Mouse (Mus musculus) midbrain, embryonic 15.5 days (tissue): ENCODE data around the gene Ubash3a. TPM values are rescaled to one million over a fixed set of nuclear protein-coding genes. Genes with fewer than 3 reads are reported as not detected.

ENCODE experiments used
- ATAC-seq: fragments of 200-750 bp; cut with Nextera tagmentation; replicated peaks from 2 replicates; pipeline ENCODE4 v1.8.0; 2017; ENCODE audit warnings: moderate TSS enrichment
- H3K27ac ChIP-seq: fragments of 300-500 bp; sonication (generic); 2 replicates; pipeline ENCODE4 v1.5.1; 2015; ENCODE audit warnings: mild to moderate bottlenecking, inconsistent platforms
- H3K27me3 ChIP-seq: fragments of 300-500 bp; sonication (generic); replicated peaks from 2 replicates; pipeline ENCODE4 v1.6.1; 2015; ENCODE audit warnings: inconsistent platforms
- H3K36me3 ChIP-seq: fragments of 300-500 bp; sonication (generic); replicated peaks from 2 replicates; pipeline ENCODE4 v1.6.1; 2015; ENCODE audit warnings: inconsistent platforms
- H3K4me1 ChIP-seq: fragments of 300-500 bp; sonication (generic); 2 replicates; pipeline ENCODE4 v1.6.1; 2015; ENCODE audit warnings: inconsistent platforms
- H3K4me2 ChIP-seq: fragments of 300-500 bp; sonication (generic); 2 replicates; pipeline ENCODE4 v1.6.1; 2015; ENCODE audit warnings: inconsistent platforms, mild to moderate bottlenecking, moderate library complexity
- H3K4me3 ChIP-seq: fragments of 300-500 bp; sonication (generic); 2 replicates; pipeline ENCODE4 v1.5.1; 2015; ENCODE audit warnings: mild to moderate bottlenecking, inconsistent platforms
- H3K9ac ChIP-seq: fragments of 300-500 bp; sonication (generic); 2 replicates; pipeline ENCODE4 v1.6.1; 2015; ENCODE audit warnings: mild to moderate bottlenecking, inconsistent platforms
- H3K9me3 ChIP-seq: fragments of 300-500 bp; sonication (generic); 2 replicates; pipeline ENCODE4 v1.6.1; 2016; ENCODE audit warnings: inconsistent platforms
- WGBS: fragments of 180-500 bp; shearing (Covaris S2); methylation state at CpG from one replicate; pipeline ENCODE4 v1.1.7; 2015; ENCODE audit warnings: mixed read lengths; 5-methylcytosine and 5-hydroxymethylcytosine counted together
- polyA plus RNA-seq: library from polyadenylated mRNA; unstranded; fragments of >200 nt; fragmentation: Nextera tagmentation; extraction: Ambion mirVana; gene quantifications from 2 replicates; pipeline ENCODE4 v1.2.1, GENCODE M21; 2015

Gene Ubash3a
- polyA plus RNA-seq, 1 experiment from 2014 or later: not detected

DNA sequence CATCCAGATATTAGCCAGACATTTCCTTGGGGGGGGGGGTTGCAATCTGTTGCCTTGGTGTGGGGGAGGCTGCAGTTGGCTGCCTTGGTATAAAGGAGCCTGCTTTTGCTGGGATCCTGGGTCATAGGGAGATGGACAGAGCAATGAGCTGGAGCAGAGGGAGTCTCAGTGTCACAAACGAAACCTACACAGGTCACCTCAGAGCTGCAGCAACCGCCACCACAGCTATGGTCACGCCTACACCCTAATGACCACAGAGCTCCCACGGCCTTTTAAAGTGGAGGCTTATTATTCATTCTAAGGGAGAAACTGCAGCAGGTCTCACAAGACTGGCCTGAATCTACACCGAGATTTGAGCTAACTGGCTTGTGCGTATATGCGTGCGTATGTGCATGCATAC is 15.8 kb upstream of the Ubash3a start:
- no peak for ATAC-seq
- Histone ChIP-seq H3K27ac (no peak overlapping the region), H3K9me3 (no peaks in the 10 kb centered on the region), H3K27me3 (no peaks in the 10 kb centered on the region), H3K4me3 (no peak overlapping the region), H3K4me1 (no peaks in the 10 kb centered on the region), H3K36me3 (no peaks in the 10 kb centered on the region), H3K4me2 (no peak overlapping the region), H3K9ac (no peak overlapping the region)
- 72% methylated on average over 8 of the region's 8 CpGs for whole genome bisulfite sequencing

DNA sequence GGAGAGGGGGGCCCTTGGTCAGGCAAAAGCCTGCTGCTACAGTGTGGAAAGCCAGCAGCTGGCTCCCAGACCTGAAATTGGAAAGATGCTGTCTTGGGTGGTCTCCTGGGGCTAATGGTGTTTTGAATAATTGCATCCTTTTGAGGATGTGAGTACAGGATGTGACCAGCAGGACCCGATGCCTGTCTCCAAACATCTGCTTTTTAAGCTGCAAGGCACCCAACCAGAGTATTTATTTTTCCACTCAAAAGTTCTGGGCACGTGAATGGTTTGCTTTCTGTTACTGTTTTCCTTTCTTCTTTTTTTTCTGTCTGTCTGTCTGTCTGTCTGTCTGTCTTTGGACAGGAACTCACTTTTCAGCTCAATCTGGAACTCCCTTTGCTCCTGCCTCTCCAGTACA is 15.0 kb upstream of the Ubash3a start:
- 69% methylated on average over 2 of the region's 2 CpGs for WGBS
- Histone ChIP-seq H3K27me3 (no peaks in the 10 kb centered on the region), H3K4me2 (no peak overlapping the region), H3K4me1 (no peaks in the 10 kb centered on the region), H3K9ac (no peak overlapping the region), H3K36me3 (no peaks in the 10 kb centered on the region), H3K4me3 (no peak overlapping the region), H3K27ac (no peak overlapping the region), H3K9me3 (no peaks in the 10 kb centered on the region)
- no peak for ATAC-seq

DNA sequence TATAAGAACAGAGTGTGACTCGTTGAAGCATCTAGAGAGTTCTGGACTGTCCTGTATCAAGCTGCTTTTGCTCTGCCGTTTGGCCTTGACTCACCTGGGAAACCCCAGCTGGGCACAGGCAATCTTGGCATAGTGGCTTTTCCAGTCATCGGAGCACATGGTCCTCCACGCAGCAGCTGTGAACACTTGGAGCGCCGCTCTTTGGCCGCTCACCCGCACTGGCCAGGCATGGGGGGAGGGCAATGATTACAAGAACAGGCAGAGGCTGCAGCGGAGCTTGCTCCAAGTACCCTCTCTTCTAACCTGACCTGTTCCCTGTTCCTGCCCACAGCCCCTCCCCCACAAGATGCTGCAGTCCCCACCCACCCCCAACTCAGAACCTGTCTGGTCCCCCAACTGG is 14.3 kb upstream of the Ubash3a start:
- WGBS: 85% methylated on average over 9 of the region's 9 CpGs

DNA sequence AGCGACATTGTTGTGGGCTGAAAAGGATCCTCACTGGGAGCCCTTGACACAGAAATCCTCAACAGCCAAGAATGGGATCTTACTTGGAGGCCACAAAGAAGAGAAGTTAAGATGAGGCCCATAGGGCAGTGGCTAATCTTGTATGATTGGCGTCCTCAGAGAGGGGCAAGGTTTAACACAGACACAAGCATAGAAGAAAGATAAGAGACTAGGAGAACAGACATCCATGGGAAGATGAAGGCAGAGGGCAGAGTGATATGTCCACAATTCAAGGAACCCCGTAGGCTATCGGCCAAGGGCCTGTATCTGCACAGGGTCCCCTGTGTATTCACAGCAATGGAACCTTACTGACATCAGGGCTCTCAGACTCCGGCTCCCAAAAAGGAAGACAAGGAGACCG is 12.5 kb upstream of the Ubash3a start:
- Histone ChIP-seq H3K4me3 (no peak overlapping the region), H3K9ac (no peak overlapping the region), H3K27ac (no peak overlapping the region), H3K4me2 (no peak overlapping the region), H3K4me1 (no peaks in the 10 kb centered on the region), H3K9me3 (no peaks in the 10 kb centered on the region), H3K36me3 (no peaks in the 10 kb centered on the region), H3K27me3 (no peaks in the 10 kb centered on the region)
- no peak for ATAC-seq
- WGBS: 76% methylated on average over 6 of the region's 6 CpGs

More for the DNA sequence above, 14.3 kb upstream of the Ubash3a start:
- no peak overlapping the region for H3K4me2 ChIP-seq
- no peak overlapping the region for H3K4me3 ChIP-seq
- no peaks in the 10 kb centered on the region for H3K9me3 ChIP-seq
- H3K9ac ChIP-seq: no peak overlapping the region
- no peaks in the 10 kb centered on the region for H3K27me3 ChIP-seq
- no peaks in the 10 kb centered on the region for H3K4me1 ChIP-seq
- no peaks in the 10 kb centered on the region for H3K36me3 ChIP-seq
- H3K27ac ChIP-seq: no peak overlapping the region
- no peak for ATAC-seq

DNA sequence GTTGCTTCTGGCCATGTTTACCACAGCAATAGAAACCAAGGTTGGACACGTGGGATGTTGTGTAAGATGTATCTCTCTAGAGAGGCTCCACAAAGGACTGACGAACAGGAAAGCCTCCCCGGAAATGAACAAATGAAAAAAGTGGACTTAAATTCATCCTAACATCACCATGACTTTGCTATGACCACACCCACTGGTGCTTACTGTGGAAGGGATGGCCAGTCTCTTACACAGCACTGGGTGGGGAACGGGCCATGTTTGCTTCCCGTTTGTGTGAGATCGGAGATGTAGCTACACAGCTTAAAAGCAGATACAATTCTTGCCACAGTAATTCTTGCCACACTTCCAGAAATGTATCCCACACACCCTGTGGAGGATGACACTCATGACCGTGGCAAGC is 11.4 kb upstream of the Ubash3a start:
- no peak for ATAC-seq
- H3K27me3 ChIP-seq: no peaks in the 10 kb centered on the region
- no peak overlapping the region for H3K4me3 ChIP-seq
- H3K27ac ChIP-seq: no peak overlapping the region
- no peak overlapping the region for H3K9ac ChIP-seq
- H3K4me2 ChIP-seq: no peak overlapping the region
- no peaks in the 10 kb centered on the region for H3K9me3 ChIP-seq
- 93% methylated on average over 7 of the region's 7 CpGs for WGBS
- no peaks in the 10 kb centered on the region for H3K4me1 ChIP-seq
- H3K36me3 ChIP-seq: no peaks in the 10 kb centered on the region

DNA sequence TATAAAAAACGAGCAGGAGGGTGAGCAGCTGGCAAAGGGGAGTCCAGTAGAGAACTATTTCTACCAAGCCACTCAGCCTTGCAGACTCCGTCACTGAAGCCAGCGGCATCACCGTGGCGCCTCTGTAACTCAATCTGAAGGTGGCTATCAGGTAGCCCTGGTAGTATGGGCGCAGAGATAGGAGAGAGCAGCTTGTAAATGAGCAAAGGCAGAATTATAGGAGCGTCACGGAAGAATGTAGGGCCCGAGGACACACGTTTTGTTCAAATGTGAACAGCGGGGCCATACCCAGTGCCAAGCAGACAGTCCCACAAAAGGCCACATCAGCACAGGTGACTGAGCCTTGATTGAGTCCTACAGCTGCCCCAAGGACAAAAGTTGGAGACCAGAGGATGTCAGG is 8.8 kb upstream of the Ubash3a start, which contains the start of gene Tmprss3:
Tmprss3 (minus strand) TSS at position 101 of the 400 bp plus-strand sequence.
- no peak within 1 kb of the TSS for H3K27ac ChIP-seq
- H3K9ac ChIP-seq: no peak within 1 kb of the TSS
- no peak within 1 kb of the TSS for H3K4me2 ChIP-seq
- no peak within 1 kb of the TSS for H3K4me3 ChIP-seq
- H3K9me3 ChIP-seq: no peaks in the 10 kb centered on the region
- no peaks in the 10 kb centered on the region for H3K4me1 ChIP-seq
- no peak for ATAC-seq
- WGBS: 86% methylated on average over 11 of the region's 11 CpGs
- no peaks in the 10 kb centered on the region for H3K36me3 ChIP-seq
- H3K27me3 ChIP-seq: no peaks in the 10 kb centered on the region

DNA sequence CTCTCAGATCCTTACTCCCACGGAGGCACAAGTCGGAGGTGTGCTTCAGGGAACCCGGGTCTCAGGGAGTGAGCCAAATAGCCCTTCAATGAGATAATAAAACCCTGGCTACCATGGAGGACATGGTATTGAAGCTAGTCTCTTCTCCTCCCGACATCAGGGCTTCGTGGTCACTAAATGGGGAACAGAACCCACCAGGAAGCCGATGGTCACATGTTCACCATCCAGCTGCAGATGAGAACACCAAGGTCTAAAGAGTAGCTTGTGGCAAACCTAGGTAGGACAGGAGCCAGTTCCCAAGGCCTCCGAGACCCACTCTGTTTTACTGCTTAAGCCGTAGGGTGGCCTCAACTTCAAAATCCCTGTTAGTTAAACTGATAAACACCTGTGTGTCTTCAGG is 981 bp downstream of the Ubash3a start:
- WGBS: 92% methylated on average over 8 of the region's 8 CpGs
- ATAC-seq: no peak

DNA sequence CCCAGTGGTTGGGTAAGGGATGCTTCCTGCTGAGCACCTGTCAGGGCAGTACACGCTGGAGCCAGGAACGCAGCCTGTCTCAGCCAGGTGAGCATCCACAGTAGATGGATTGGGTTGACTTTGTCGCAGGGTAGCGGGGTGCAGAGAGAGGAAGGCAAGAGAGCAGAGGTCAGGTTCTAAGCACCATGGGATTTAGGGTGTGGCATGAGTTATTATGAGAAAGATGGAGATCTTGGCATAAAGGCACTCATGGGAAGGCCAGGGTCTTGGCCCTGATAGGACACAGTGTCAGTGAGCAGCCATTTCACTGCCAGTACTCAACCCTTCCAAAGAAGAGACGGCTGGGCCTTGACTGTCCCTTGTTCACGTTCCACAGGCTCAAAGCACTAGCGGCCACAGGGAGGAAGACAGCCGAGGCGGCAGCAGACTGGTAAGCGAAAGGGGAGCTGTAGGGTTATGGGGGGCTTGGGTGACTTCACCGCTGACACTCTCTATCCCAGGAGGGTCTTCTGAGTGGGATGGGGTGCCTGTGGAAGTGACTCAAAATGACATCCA is 1.8 kb downstream of the Ubash3a start:
- no peak for ATAC-seq
- H3K27ac ChIP-seq: no peak overlapping the region
- H3K4me2 ChIP-seq: no peak overlapping the region
- no peaks in the 10 kb centered on the region for H3K36me3 ChIP-seq
- 91% methylated on average over 11 of the region's 11 CpGs for WGBS
- H3K27me3 ChIP-seq: no peaks in the 10 kb centered on the region
- no peak overlapping the region for H3K9ac ChIP-seq
- H3K9me3 ChIP-seq: no peaks in the 10 kb centered on the region
- no peak overlapping the region for H3K4me3 ChIP-seq
- no peaks in the 10 kb centered on the region for H3K4me1 ChIP-seq

More for the DNA sequence above, 981 bp downstream of the Ubash3a start:
- H3K4me2 ChIP-seq: no peak overlapping the region
- H3K36me3 ChIP-seq: no peaks in the 10 kb centered on the region
- no peaks in the 10 kb centered on the region for H3K9me3 ChIP-seq
- no peaks in the 10 kb centered on the region for H3K27me3 ChIP-seq
- H3K27ac ChIP-seq: no peak overlapping the region
- no peaks in the 10 kb centered on the region for H3K4me1 ChIP-seq
- H3K9ac ChIP-seq: no peak overlapping the region
- H3K4me3 ChIP-seq: no peak overlapping the region

DNA sequence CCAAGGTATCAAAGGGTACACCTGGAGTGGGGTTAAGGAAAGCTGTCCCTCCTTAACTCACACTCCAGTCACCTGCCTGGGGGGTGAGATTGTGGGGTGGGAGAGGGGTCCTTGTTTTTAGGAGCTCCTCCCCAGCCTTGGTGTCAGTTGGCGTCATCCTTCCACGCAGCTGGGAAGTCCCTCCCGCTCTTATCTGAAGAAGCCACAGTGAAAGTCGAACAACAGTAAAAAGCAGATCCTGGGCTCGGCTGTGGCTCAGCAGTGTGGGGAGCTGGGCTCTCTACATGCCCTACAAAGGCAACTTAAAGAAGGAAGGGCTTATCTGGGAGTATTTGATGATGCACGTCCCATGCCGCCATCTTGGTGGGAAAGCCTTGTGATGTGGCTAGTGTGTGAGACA is 2.6 kb downstream of the Ubash3a start:
- H3K9ac ChIP-seq: no peak overlapping the region
- WGBS: 94% methylated on average over 7 of the region's 7 CpGs
- H3K4me1 ChIP-seq: no peaks in the 10 kb centered on the region
- no peak overlapping the region for H3K4me3 ChIP-seq
- ATAC-seq: no peak
- no peaks in the 10 kb centered on the region for H3K36me3 ChIP-seq
- no peak overlapping the region for H3K4me2 ChIP-seq
- no peaks in the 10 kb centered on the region for H3K27me3 ChIP-seq
- no peak overlapping the region for H3K27ac ChIP-seq
- no peaks in the 10 kb centered on the region for H3K9me3 ChIP-seq

DNA sequence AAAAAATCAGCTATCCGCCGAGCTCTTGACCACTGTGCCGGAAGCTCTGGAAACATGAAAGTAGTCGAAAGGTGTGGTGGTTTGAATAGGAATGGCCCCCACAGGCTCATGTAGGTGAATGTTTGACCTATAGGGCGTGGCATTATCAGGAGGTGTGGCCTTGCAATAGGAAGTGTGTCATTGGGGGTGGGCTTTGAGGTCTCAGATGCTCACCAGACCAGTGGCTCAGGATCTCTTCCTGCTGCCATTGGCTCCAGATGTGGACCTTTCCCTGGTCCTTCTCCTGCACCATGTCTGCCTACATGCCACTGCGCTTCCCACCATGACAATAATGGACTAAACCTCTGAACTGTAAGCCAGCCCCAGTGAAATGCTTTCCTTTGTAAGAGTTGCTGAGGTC is 4.2 kb downstream of the Ubash3a start:
- no peaks in the 10 kb centered on the region for H3K9me3 ChIP-seq
- H3K27me3 ChIP-seq: no peaks in the 10 kb centered on the region
- H3K9ac ChIP-seq: no peak overlapping the region
- H3K4me1 ChIP-seq: no peaks in the 10 kb centered on the region
- ATAC-seq: no peak
- H3K4me3 ChIP-seq: no peak overlapping the region
- H3K27ac ChIP-seq: no peak overlapping the region
- no peaks in the 10 kb centered on the region for H3K36me3 ChIP-seq
- whole genome bisulfite sequencing: 85% methylated on average over 6 of the region's 6 CpGs
- no peak overlapping the region for H3K4me2 ChIP-seq

DNA sequence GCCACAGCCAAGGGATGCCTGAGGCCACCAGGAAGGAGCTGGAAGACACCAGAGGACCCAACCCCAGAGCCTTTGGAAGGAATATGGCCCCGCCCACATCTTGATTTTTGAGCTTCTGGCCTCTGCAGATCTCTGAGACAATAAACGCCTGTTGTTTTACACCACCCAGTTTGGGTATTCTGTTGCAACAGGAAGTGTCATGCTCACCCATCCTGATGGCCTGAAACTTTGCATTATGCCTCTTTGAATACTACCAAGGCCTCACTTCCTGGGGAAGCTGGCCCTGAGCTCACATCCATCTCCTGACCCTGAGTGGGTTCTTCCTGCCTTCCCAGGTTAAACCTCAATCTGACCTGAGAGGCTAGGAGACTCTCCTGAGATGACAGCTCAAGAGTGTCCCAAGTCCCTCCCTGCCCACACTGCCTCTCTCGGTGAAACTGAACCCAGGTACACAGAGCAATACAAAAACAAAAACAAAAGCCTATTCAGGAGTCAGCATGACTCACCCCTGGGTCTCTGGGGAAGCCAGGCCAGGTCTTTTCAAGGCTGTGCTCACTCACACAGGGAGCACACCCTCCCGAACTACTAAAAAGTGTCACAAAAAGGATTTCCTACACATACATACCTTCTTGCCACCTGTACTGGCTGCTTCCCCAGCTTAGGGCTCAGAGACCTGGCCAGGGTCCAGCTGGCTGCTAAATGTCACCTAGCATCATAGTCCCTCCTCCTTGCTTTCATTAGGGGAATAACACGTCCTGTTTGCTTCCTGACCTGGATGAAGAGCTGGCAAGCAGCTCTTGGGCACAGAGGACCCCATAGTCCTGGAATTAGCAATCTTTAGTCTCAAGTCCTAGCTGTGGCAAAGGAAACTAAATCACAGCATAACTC is 8.6 kb downstream of the Ubash3a start:
- no peaks in the 10 kb centered on the region for H3K9me3 ChIP-seq
- no peak overlapping the region for H3K27ac ChIP-seq
- no peak overlapping the region for H3K4me2 ChIP-seq
- H3K36me3 ChIP-seq: no peaks in the 10 kb centered on the region
- no peaks in the 10 kb centered on the region for H3K27me3 ChIP-seq
- no peak overlapping the region for H3K4me3 ChIP-seq
- no peak overlapping the region for H3K9ac ChIP-seq
- H3K4me1 ChIP-seq: no peaks in the 10 kb centered on the region
- ATAC-seq: no peak
- WGBS: 50% methylated on average over 5 of the region's 5 CpGs

DNA sequence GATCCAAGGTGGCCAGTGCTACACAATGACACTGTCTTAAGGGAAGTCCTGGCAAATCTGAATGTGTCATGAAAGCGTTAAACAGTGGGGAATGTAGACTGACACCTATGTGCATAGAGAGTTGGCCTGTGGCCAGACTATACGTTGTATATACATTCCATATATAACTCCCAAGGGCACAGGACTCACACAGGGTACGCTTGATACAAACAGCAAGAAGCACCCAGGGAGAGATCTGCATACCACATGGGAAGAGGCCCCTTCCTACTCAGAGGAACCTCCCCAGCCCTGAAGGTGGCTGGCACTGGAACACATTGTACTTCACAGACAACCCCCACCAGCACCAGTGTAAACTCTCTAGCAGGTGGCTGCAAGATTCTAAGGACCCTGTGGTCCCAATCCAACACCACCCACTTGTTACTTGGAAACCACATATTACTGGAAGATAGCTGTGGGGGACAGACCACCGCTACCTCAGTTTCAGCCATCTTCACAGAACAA is 15.2 kb downstream of the Ubash3a start:
- Histone ChIP-seq H3K4me1 (no peaks in the 10 kb centered on the region), H3K36me3 (no peaks in the 10 kb centered on the region), H3K4me2 (no peak overlapping the region), H3K27ac (no peak overlapping the region), H3K9ac (no peak overlapping the region), H3K4me3 (no peak overlapping the region), H3K27me3 (no peaks in the 10 kb centered on the region), H3K9me3 (no peaks in the 10 kb centered on the region)
- 78% methylated on average over 4 of the region's 4 CpGs for WGBS
- no peak for ATAC-seq

DNA sequence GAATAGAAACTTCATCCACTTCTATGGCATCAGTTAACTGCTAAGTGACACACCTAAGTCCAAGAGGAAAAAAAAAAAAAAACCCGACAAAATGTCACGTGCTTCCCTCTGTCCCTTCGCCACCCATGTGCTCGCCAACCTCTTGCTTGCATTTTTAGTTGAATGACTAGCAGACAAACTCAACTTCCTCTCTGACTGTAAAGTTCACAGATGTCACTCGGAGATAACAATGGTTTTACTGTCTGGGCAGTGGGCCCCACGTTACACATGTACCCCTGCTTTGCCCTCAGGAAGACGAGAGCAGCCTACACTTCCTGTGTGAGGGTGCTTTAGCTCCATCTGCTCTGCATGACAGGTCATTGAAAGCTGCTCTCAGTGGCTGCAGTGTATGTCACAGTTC is 16.2 kb downstream of the Ubash3a start:
- no peak overlapping the region for H3K27ac ChIP-seq
- 83% methylated on average over 7 of the region's 7 CpGs for WGBS
- H3K36me3 ChIP-seq: no peaks in the 10 kb centered on the region
- H3K27me3 ChIP-seq: no peaks in the 10 kb centered on the region
- no peaks in the 10 kb centered on the region for H3K4me1 ChIP-seq
- H3K4me3 ChIP-seq: no peak overlapping the region
- no peak overlapping the region for H3K9ac ChIP-seq
- no peak for ATAC-seq
- H3K9me3 ChIP-seq: no peaks in the 10 kb centered on the region
- H3K4me2 ChIP-seq: no peak overlapping the region
